8 mouse cellular contexts compared by ENCODE assay signal in the genomic region with DNA sequence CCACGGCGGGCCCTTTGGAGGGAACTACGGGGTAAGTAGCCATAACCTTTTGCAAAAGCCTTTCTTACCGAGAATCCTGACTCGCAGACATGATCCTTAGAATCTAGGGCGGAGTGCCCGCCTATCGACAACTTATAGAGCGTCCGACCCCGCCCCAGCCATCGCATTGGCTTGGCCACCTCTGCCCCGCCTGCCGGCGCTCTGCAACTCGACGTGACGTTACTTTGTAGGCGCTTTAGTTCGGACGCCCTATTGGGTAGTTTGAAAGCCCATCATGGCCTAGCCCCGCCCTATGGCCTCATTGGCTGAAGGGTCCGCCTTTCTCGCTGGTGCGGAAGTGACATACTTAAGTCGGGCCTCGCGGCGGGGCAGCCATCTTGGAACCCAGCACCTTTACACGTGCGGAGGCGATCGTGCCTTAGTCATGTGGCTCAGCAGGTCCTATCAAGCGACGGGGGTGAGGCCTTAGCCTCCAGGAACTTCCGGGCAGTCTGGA. TPM values are rescaled to one million over a fixed set of nuclear protein-coding genes. Genes with fewer than 3 reads are reported as not detected.
DNase-seq lines count a peak whose midpoint lies in the region; ATAC-seq and TF ChIP-seq lines count a peak whose summit lies in the region.

A gene (minus strand): TSS at position 213 of the 496 bp plus-strand sequence.

- WGBS in heart, embryonic 11.5 days (ENCODE audit: insufficient replicate concordance) = under 1% methylated on average over 36 of the region's 36 CpGs
- WGBS in kidney, embryonic 16.5 days = under 1% methylated on average over 36 of the region's 36 CpGs
- under 1% methylated on average over 36 of the region's 36 CpGs for WGBS in liver, adult 2 months

- peaks cover 67% of the 10 kb centered on the region for H3K4me1 ChIP-seq in erythroblast, embryonic 14.5 days (ENCODE audit: control insufficient read depth)
- peaks cover 8% of the 10 kb centered on the region; the same call in 1 of the 2 replicates for H3K4me1 ChIP-seq in heart, embryonic 11.5 days (ENCODE audit: control insufficient read depth, insufficient read depth, low read length)
- peaks cover 22% of the 10 kb centered on the region for H3K4me1 ChIP-seq in kidney, embryonic 16.5 days (ENCODE audit: insufficient read depth, low read length)
- peaks cover 9% of the 10 kb centered on the region for H3K4me1 ChIP-seq in liver, adult 2 months (ENCODE audit: control insufficient read depth, insufficient read depth, low read length)

- DNase-seq in brain, embryonic 14.5 days (ENCODE audit: low read depth) = peak; percentile 100
- peak; percentile 99 for DNase-seq in liver, adult 2 months (ENCODE audit: extremely low read depth, low read depth, low spot score)
- peak; percentile 100 for DNase-seq in splenic B cell, adult 2 months (ENCODE audit: low read depth, low spot score)

- TF ChIP-seq CTCF in C2C12 (IDR thresholded peaks at IDR 0.05; ENCODE audit: control insufficient read depth, insufficient read depth, insufficient read length) = no peak
- TF ChIP-seq CTCF in brain, embryonic 14.5 days (IDR thresholded peaks at IDR 0.05; ENCODE audit: borderline replicate concordance, extremely low read depth, insufficient read depth, insufficient read length) = no peak
- TF ChIP-seq CTCF in liver, adult 2 months (IDR thresholded peaks at IDR 0.05; ENCODE audit: low read depth, low read length) = no peak

- H3ac ChIP-seq in C2C12 (ENCODE audit: control insufficient read depth, insufficient read length, low read depth) = peak within 1 kb of the TSS; percentile 99
- H3ac ChIP-seq in myocyte (ENCODE audit: control insufficient read depth, insufficient read length) = peak within 1 kb of the TSS; percentile 97

- H3K79me3 ChIP-seq in C2C12 (ENCODE audit: low read depth) = peaks cover 48% of the 10 kb centered on the region

- H3K4me2 ChIP-seq in heart, embryonic 11.5 days = peak within 1 kb of the TSS; percentile 84
- peak within 1 kb of the TSS; percentile 93 for H3K4me2 ChIP-seq in kidney, embryonic 16.5 days (replicated peaks; ENCODE audit: low read depth, low read length)
- peak within 1 kb of the TSS; percentile 100 for H3K4me2 ChIP-seq in myocyte (ENCODE audit: low read depth)

- H3K27ac ChIP-seq in heart, embryonic 11.5 days (ENCODE audit: low read depth, low read length) = peak within 1 kb of the TSS; percentile 99
- peak within 1 kb of the TSS; percentile 98 for H3K27ac ChIP-seq in kidney, embryonic 16.5 days (ENCODE audit: low read length)
- H3K27ac ChIP-seq in liver, adult 2 months (replicated peaks; ENCODE audit: insufficient read depth, low read depth, low read length) = peak within 1 kb of the TSS; percentile 95

- H3K4me3 ChIP-seq in C2C12 (ENCODE audit: insufficient read depth, poor library complexity, severe bottlenecking) (peak within 1 kb of the TSS; percentile 100), myocyte (peak within 1 kb of the TSS; percentile 99)
- peak within 1 kb of the TSS; percentile 74 for H3K4me3 ChIP-seq in erythroblast, embryonic 14.5 days (replicated peaks)
- H3K4me3 ChIP-seq in heart, embryonic 11.5 days (ENCODE audit: low read depth, low read length) = peak within 1 kb of the TSS; percentile 100
- peak within 1 kb of the TSS; percentile 100 for H3K4me3 ChIP-seq in kidney, embryonic 16.5 days (ENCODE audit: low read length)
- H3K4me3 ChIP-seq in liver, adult 2 months (ENCODE audit: insufficient read depth, low read depth, low read length) = peak within 1 kb of the TSS; percentile 98

- H3K27me3 ChIP-seq in C2C12 (ENCODE audit: control insufficient read depth, insufficient read depth, insufficient read length) (no peaks in the 10 kb centered on the region), myocyte (ENCODE audit: control insufficient read depth, insufficient read depth, insufficient read length) (no peaks in the 10 kb centered on the region)
- no peaks in the 10 kb centered on the region for H3K27me3 ChIP-seq in erythroblast, embryonic 14.5 days (ENCODE audit: control insufficient read depth)
- H3K27me3 ChIP-seq in heart, embryonic 11.5 days (ENCODE audit: control insufficient read depth, insufficient read depth, low read length) = no peaks in the 10 kb centered on the region
- H3K27me3 ChIP-seq in kidney, embryonic 16.5 days (ENCODE audit: insufficient read depth, low read length) = no peaks in the 10 kb centered on the region
- no peaks in the 10 kb centered on the region for H3K27me3 ChIP-seq in liver, adult 2 months (ENCODE audit: control insufficient read depth, insufficient read depth, low read length)
- no peaks in the 10 kb centered on the region for H3K27me3 ChIP-seq in splenic B cell, adult 2 months (ENCODE audit: control insufficient read depth, insufficient read depth, low read length, poor library complexity, severe bottlenecking)

- peaks cover 79% of the 10 kb centered on the region for H3K36me3 ChIP-seq in C2C12 (ENCODE audit: control insufficient read depth, insufficient read depth)
- H3K36me3 ChIP-seq in erythroblast, embryonic 14.5 days (ENCODE audit: control insufficient read depth) = peaks cover 85% of the 10 kb centered on the region
- H3K36me3 ChIP-seq in heart, embryonic 11.5 days (ENCODE audit: control insufficient read depth, insufficient read depth, low read length) = peaks cover 58% of the 10 kb centered on the region
- H3K36me3 ChIP-seq in kidney, embryonic 16.5 days (ENCODE audit: insufficient read depth, low read length) = peaks cover 76% of the 10 kb centered on the region
- H3K36me3 ChIP-seq in liver, adult 2 months (ENCODE audit: control insufficient read depth, insufficient read depth, low read length) = peaks cover 55% of the 10 kb centered on the region
- H3K36me3 ChIP-seq in myocyte (ENCODE audit: control insufficient read depth, insufficient read depth) = peaks cover 74% of the 10 kb centered on the region
- H3K36me3 ChIP-seq in splenic B cell, adult 2 months (ENCODE audit: control insufficient read depth, insufficient read depth, low read length, poor library complexity, severe bottlenecking) = peaks cover 20% of the 10 kb centered on the region

- peak within 1 kb of the TSS; percentile 100 for H3K9ac ChIP-seq in heart, embryonic 11.5 days (ENCODE audit: low read depth, low read length)
- peak within 1 kb of the TSS; percentile 100 for H3K9ac ChIP-seq in kidney, embryonic 16.5 days (replicated peaks; ENCODE audit: low read length)
- H3K9ac ChIP-seq in liver, adult 2 months (ENCODE audit: low read depth, low read length) = peak within 1 kb of the TSS; percentile 99

- H3K79me2 ChIP-seq in C2C12 (ENCODE audit: control insufficient read depth, insufficient read depth) (peaks cover 74% of the 10 kb centered on the region), myocyte (ENCODE audit: control insufficient read depth, insufficient read depth) (peaks cover 39% of the 10 kb centered on the region)
- H3K79me2 ChIP-seq in liver, adult 2 months (ENCODE audit: control insufficient read depth, insufficient read depth, low read length) = peaks cover 13% of the 10 kb centered on the region; the same call in 1 of the 2 replicates

- ATAC-seq in heart, embryonic 11.5 days (replicated peaks; ENCODE audit: insufficient number of reproducible peaks, low FRiP score, low TSS enrichment) = peak; percentile 97
- ATAC-seq in kidney, embryonic 16.5 days (ENCODE audit: low FRiP score, low TSS enrichment) = peak; percentile 98

- TF ChIP-seq POLR2A in brain, embryonic 14.5 days (IDR thresholded peaks at IDR 0.05; ENCODE audit: borderline replicate concordance, extremely low read depth, insufficient read depth, insufficient read length, poor library complexity, severe bottlenecking) = peak; percentile 80; the same call in 1 of the 2 replicates
- peak; percentile 90; the same call in 1 of the 2 replicates for TF ChIP-seq POLR2A in liver, adult 2 months (IDR thresholded peaks at IDR 0.05; ENCODE audit: extremely low read depth, insufficient read depth, low read length)
- TF ChIP-seq POLR2A in myocyte (IDR thresholded peaks at IDR 0.05; ENCODE audit: insufficient read length, low read depth) = peak; percentile 67

- no peaks in the 10 kb centered on the region for H3K9me3 ChIP-seq in erythroblast, embryonic 14.5 days (ENCODE audit: control insufficient read depth, low read length)
- no peaks in the 10 kb centered on the region for H3K9me3 ChIP-seq in heart, embryonic 11.5 days (replicated peaks; ENCODE audit: control insufficient read depth, low read length)
- no peaks in the 10 kb centered on the region for H3K9me3 ChIP-seq in kidney, embryonic 16.5 days (ENCODE audit: low read length)

TF ChIP-seq in C2C12, 6 proteins besides CTCF, POLR2A, EP300 and RAD21:
- TF ChIP-seq MAX (IDR thresholded peaks at IDR 0.05) = peak; percentile 99
- no peak for TF ChIP-seq MYOG (IDR thresholded peaks at IDR 0.05; ENCODE audit: control insufficient read depth, extremely low read depth, insufficient read length)
- peak; percentile 94 for TF ChIP-seq USF1 (IDR thresholded peaks at IDR 0.05; ENCODE audit: low read depth)

TF ChIP-seq in myocyte, 11 proteins besides CTCF, POLR2A, EP300 and RAD21:
- TF ChIP-seq MAX (IDR thresholded peaks at IDR 0.05; ENCODE audit: low read depth) (peak; percentile 84), MYOD1 (IDR thresholded peaks at IDR 0.05; ENCODE audit: control insufficient read depth in 1 of 3, insufficient read length in 2 of 3, low read depth in 2 of 3) (no peak), MYOG (IDR thresholded peaks at IDR 0.05; ENCODE audit: control insufficient read depth in 1 of 3, insufficient read depth in 1 of 3, insufficient read length in 2 of 3, low read depth in 2 of 3) (no peak), TCF3 (IDR thresholded peaks at IDR 0.05; ENCODE audit: insufficient read length, low read depth) (no peak), USF1 (IDR thresholded peaks at IDR 0.05; ENCODE audit: low read depth) (peak; percentile 93), SRF (IDR thresholded peaks at IDR 0.05; ENCODE audit: control insufficient read depth, insufficient read length, low read depth) (peak; percentile 65), POLR2AphosphoS2 (IDR thresholded peaks at IDR 0.05; ENCODE audit: insufficient read length, low read depth) (peak; percentile 98)

RNA-seq across cellular contexts. Expression of the gene that starts here (rescaled TPM):
- polyA plus RNA-seq in C2C12 (2012; fragmentation: generic; extraction: Trizol) (1,304 TPM), myocyte (2012; fragmentation: generic; extraction: Trizol) (553 TPM)
- polyA plus RNA-seq in brain, embryonic 14.5 days (2012; rRNA removed) = 894 and 1,040 TPM in 2 replicates
- polyA plus RNA-seq in erythroblast, embryonic 14.5 days (2012) = 27.9 and 30.9 TPM in 2 replicates
- polyA plus RNA-seq in heart, embryonic 11.5 days (2014; fragmentation: Nextera tagmentation; extraction: Ambion mirVana) = 530 and 592 TPM in 2 replicates
- polyA plus RNA-seq in kidney, embryonic 16.5 days (2015; fragmentation: Nextera tagmentation; extraction: Ambion mirVana) = 571 and 587 TPM in 2 replicates
- 370 and 386 TPM in 2 replicates for total RNA-seq in liver, adult 2 months (2014; rRNA removed)
- 184 and 221 TPM in 2 replicates for polyA plus RNA-seq in liver, adult 2 months (2012; rRNA removed)

Comparison
In these comparisons a context has a peak if more than half of its experiments do, and no peak if none do; other contexts are left out.
1. Peak in every context shown above with its lines: DNase-seq, ATAC-seq, H3K4me3 ChIP-seq and H3K27ac ChIP-seq.